Mouse (Mus musculus): Measurements from ENCODE around the gene Stk38. TPM values are rescaled to one million over a fixed set of nuclear protein-coding genes. Genes with fewer than 3 reads are reported as not detected.

The Stk38 gene
- polyA plus RNA-seq, 1 experiment: 62.0 TPM

- no peak for TF ChIP-seq CTCF (IDR thresholded peaks at IDR 0.05; ENCODE audit: extremely low read depth, insufficient read depth, low read length)
- TF ChIP-seq POLR2A (IDR thresholded peaks at IDR 0.05; ENCODE audit: extremely low read depth, insufficient read depth, low read length): no peak
- no peak overlapping the region for H3K27ac ChIP-seq (ENCODE audit: insufficient read depth, low read length)
- H3K4me1 ChIP-seq (ENCODE audit: control insufficient read depth, insufficient read depth, low read length): peaks cover 3% of the 10 kb centered on the region; the same call in 1 of the 2 replicates
- no peak overlapping the region for H3K4me3 ChIP-seq (ENCODE audit: insufficient read depth, low read length)
Measured at GRCm38 (mm10) chr17:29049508-29049889, 41.7 kb upstream of the Stk38 start.

- H3K4me1 ChIP-seq (ENCODE audit: control insufficient read depth, insufficient read depth, low read length): peaks cover 1% of the 10 kb centered on the region; the same call in 1 of the 2 replicates
- TF ChIP-seq CTCF (IDR thresholded peaks at IDR 0.05; ENCODE audit: extremely low read depth, insufficient read depth, low read length): peak; percentile 87
- no peak for TF ChIP-seq POLR2A (IDR thresholded peaks at IDR 0.05; ENCODE audit: extremely low read depth, insufficient read depth, low read length)
- H3K27ac ChIP-seq (ENCODE audit: insufficient read depth, low read length): no peak overlapping the region
- no peak overlapping the region for H3K4me3 ChIP-seq (ENCODE audit: insufficient read depth, low read length)
Measured at GRCm38 (mm10) chr17:29048748-29049507, 41.1 kb upstream of the Stk38 start.

GRCm38 (mm10) chr17:29047697-29048514 is 40.1 kb upstream of the Stk38 start:
- Histone ChIP-seq H3K4me1 (ENCODE audit: control insufficient read depth, insufficient read depth, low read length) (peaks cover 1% of the 10 kb centered on the region; the same call in 1 of the 2 replicates), H3K4me3 (ENCODE audit: insufficient read depth, low read length) (no peak overlapping the region), H3K27ac (ENCODE audit: insufficient read depth, low read length) (no peak overlapping the region)
- TF ChIP-seq POLR2A (IDR thresholded peaks at IDR 0.05; ENCODE audit: extremely low read depth, insufficient read depth, low read length): no peak
- TF ChIP-seq CTCF (IDR thresholded peaks at IDR 0.05; ENCODE audit: extremely low read depth, insufficient read depth, low read length): no peak

- Histone ChIP-seq H3K4me3 (ENCODE audit: insufficient read depth, low read length) (no peak overlapping the region), H3K27ac (ENCODE audit: insufficient read depth, low read length) (no peak overlapping the region), H3K4me1 (ENCODE audit: control insufficient read depth, insufficient read depth, low read length) (peaks cover 1% of the 10 kb centered on the region; the same call in 1 of the 2 replicates)
- no peak for TF ChIP-seq CTCF (IDR thresholded peaks at IDR 0.05; ENCODE audit: extremely low read depth, insufficient read depth, low read length)
- TF ChIP-seq POLR2A (IDR thresholded peaks at IDR 0.05; ENCODE audit: extremely low read depth, insufficient read depth, low read length): no peak
Measured at GRCm38 (mm10) chr17:29046863-29047262, 39.1 kb upstream of the Stk38 start.

- Histone ChIP-seq H3K4me1 (ENCODE audit: control insufficient read depth, insufficient read depth, low read length) (peaks cover 1% of the 10 kb centered on the region; the same call in 1 of the 2 replicates), H3K27ac (ENCODE audit: insufficient read depth, low read length) (no peak overlapping the region), H3K4me3 (ENCODE audit: insufficient read depth, low read length) (no peak overlapping the region)
- TF ChIP-seq POLR2A (IDR thresholded peaks at IDR 0.05; ENCODE audit: extremely low read depth, insufficient read depth, low read length) (no peak), CTCF (IDR thresholded peaks at IDR 0.05; ENCODE audit: extremely low read depth, insufficient read depth, low read length) (no peak)
Measured at GRCm38 (mm10) chr17:29045741-29046530, 38.1 kb upstream of the Stk38 start.

GRCm38 (mm10) chr17:29044925-29045319 is 37.1 kb upstream of the Stk38 start:
- Histone ChIP-seq H3K27ac (ENCODE audit: insufficient read depth, low read length) (no peak overlapping the region), H3K4me3 (ENCODE audit: insufficient read depth, low read length) (no peak overlapping the region), H3K4me1 (ENCODE audit: control insufficient read depth, insufficient read depth, low read length) (peaks cover 1% of the 10 kb centered on the region; the same call in 1 of the 2 replicates)
- TF ChIP-seq POLR2A (IDR thresholded peaks at IDR 0.05; ENCODE audit: extremely low read depth, insufficient read depth, low read length): no peak
- TF ChIP-seq CTCF (IDR thresholded peaks at IDR 0.05; ENCODE audit: extremely low read depth, insufficient read depth, low read length): peak; percentile 62

- Histone ChIP-seq H3K4me1 (ENCODE audit: control insufficient read depth, insufficient read depth, low read length) (no peaks in the 10 kb centered on the region; the same call in 1 of the 2 replicates), H3K27ac (ENCODE audit: insufficient read depth, low read length) (no peak overlapping the region), H3K4me3 (ENCODE audit: insufficient read depth, low read length) (no peak overlapping the region)
- TF ChIP-seq POLR2A (IDR thresholded peaks at IDR 0.05; ENCODE audit: extremely low read depth, insufficient read depth, low read length) (no peak), CTCF (IDR thresholded peaks at IDR 0.05; ENCODE audit: extremely low read depth, insufficient read depth, low read length) (no peak)
Measured at GRCm38 (mm10) chr17:29044146-29044924, 36.5 kb upstream of the Stk38 start.

- Histone ChIP-seq H3K4me1 (ENCODE audit: control insufficient read depth, insufficient read depth, low read length) (no peaks in the 10 kb centered on the region; the same call in 1 of the 2 replicates), H3K4me3 (ENCODE audit: insufficient read depth, low read length) (no peak overlapping the region), H3K27ac (ENCODE audit: insufficient read depth, low read length) (no peak overlapping the region)
- no peak for TF ChIP-seq POLR2A (IDR thresholded peaks at IDR 0.05; ENCODE audit: extremely low read depth, insufficient read depth, low read length)
- TF ChIP-seq CTCF (IDR thresholded peaks at IDR 0.05; ENCODE audit: extremely low read depth, insufficient read depth, low read length): no peak
Measured at GRCm38 (mm10) chr17:29043583-29043982, 35.8 kb upstream of the Stk38 start.
